Mouse (Mus musculus): ENCODE measurements at regions not wholly inside any gene's neighbourhood (a gene's known extent, or its start where the extent isn't known, plus 50 kb on each side); places are given as distances from the start of the nearest gene placed in this dataset.
A peak's percentile ranks its signal among the peaks of the same experiment; 100 is the strongest.

DNA sequence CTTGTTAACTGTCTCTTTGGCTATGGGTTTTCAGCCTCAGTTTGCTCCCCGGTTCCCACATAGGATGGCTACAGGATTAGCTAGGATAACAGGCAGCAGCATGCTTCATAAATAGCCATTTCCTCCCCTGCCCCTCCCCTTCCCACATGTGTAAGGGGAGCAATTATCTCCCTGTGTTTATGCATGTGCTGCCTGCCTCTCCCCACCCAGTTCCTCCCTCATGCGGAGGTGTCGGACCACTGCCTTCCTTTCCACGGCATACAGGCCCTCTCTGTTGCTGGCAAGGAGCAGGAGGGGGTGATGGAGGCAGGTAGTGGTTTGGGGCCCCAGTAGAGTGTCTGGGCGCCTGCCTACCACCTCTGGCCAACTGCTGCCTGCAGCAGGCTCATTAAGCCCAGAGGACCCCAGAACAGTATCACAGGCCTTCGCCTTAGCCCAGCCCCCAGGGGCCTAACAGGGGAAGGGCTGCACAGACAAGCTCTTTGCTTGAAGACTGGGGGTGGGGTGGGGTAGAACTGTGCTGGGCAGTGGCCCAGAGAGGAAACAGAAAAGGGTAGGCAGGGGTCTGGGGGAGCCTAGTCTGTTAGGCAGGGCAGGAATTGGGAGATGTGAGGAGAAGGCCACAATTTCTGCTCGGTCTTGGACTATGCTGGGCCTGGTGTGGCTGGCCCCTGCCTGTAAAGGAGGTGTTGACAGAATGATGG, 79.1 kb upstream of the Pja1 start:
- no peak for DNase-seq (ENCODE audit: inconsistent age in 2 of 2, low spot score in 1 of 2)

DNA sequence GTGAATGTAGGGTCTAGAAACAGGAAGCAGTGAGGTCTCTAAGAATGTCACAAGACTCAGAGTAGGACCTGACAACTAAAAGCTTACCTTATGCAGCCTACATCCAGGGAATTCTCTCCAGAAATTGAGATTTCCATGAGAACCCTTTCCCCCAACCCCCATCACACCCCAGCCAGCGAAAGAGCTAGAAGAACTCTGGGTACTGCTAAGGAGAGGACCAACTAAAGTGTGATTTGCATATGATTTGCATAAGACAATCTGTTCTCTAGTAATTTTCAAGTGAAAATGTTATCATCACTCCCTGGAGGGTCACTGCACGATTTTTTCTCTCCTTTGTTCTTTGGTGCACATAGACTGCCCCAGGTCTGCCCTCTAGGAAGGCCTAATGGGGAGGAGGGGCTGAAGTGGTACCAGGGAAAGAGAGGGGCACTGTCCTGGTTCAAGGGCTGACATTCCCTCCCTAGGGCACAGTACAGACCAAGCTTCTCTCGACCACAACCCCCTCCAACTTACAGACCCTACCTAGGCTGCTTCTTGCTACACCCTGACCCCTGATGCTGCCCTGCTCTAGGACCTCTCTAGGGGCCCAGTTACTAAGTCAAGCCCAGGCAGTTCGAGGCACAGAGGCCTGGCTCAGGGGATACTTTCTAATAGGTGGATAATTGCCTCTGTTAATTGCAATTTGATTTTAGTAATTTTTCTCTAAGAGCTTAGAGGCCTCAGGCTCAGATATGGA, 77.4 kb upstream of the Pja1 start:
- no peak for DNase-seq (ENCODE audit: inconsistent age in 2 of 2, low spot score in 1 of 2)

DNA sequence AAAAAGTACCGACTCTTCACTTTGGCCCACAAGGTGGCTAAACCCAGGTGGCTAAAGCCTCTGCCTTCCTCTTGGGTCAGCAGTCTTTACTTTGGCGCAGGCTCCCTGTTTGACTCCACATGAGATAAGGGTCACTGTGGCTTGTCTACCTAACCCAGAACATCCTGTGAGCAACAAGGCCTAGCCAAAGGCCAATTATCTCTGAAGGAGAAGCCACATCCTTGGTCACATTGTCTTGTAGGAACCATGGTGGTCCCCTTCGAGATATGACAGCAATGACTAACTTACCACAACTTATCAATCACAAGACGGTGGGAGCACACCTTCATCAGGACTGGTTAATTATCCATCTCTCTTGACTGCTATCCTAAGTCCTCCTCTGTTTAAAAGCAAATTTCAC, 73.3 kb upstream of the Pja1 start:
- no peak for DNase-seq (ENCODE audit: inconsistent age in 2 of 2, low spot score in 1 of 2)

DNA sequence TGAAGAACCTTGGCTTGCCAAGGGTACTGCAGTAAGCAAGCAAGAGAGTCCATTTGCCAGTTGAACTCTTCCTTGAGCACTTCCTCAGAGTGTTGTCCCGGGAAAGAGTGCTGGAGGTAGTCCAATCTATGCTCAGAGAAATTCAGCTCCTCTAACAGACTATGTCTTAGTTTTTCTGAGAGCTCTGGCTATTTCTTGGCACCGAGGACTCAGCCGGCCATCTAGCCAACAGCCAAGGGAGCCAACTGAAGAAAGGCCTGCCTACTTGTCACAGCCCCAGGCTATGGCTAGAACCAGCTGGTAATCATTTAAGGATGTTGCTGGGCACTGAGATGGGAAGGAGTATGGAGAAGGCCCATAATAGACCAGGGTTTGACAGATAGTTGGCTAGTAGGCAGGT, 70.8 kb upstream of the Pja1 start:
- DNase-seq (ENCODE audit: inconsistent age in 2 of 2, low spot score in 1 of 2): no peak

DNA sequence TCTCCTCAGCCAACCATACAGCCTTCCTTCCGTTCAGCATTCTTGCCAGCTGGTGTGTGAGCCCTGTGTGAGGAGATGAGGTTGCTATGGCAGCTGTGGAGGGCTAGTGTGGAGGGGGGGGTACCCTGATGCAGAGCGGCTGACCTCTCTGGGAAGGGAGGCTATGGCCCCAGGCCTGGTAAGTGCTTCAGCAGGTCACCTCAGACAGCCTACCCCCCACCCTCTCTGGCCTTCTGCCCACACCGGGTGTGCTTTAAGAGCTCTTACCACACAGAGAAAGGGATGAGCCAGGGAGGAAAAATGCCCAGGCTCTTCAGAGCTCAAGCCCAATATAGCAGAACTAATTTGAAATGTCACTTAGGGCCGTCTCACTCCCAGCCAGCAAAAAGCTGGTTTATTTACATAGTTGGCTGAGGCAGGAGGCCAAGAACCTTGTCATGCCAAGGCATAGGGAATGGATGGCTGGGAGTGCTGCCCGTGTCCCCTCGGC, 69.1 kb upstream of the Pja1 start:
- no peak for DNase-seq (ENCODE audit: inconsistent age in 2 of 2, low spot score in 1 of 2)

DNA sequence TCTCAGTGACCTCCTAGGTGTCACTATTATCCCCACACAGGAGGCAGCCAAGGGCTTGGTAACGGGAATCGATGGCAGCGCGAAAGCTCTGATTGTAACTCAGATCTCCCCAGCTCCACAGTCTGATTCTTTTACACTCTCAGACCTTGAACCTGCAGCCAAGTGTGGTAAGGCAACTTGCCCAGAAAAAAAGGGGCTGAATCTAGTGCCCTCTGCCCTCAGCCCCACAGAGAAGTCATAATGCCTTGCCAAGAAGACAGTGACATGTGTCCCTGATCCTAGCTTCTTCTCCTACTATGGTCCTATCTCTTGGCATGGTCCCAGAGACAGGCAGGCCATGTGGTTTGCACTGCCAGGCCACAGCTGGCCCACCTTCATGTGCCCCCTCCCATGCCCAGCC, 68.6 kb upstream of the Pja1 start:
- DNase-seq (ENCODE audit: inconsistent age in 2 of 2, low spot score in 1 of 2): no peak

DNA sequence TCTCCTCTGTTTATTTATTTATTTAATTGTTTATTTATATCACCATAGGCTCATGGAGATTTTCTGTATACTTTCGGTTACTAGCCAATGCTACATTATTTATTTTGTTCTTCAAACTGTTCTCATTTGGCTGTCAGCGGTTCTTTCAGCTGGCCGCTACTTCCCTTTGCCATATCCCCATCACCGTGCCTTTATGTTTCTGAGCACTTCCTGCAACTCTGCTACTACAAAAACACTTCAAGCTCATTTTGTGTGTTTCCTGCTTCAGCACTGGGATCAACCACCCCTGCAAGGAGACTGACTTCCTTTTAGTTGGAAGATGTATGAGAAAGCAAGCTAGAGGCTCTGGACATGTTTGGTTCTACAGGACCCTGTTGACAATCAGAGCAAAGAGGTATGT, 66.7 kb upstream of the Pja1 start:
- DNase-seq (ENCODE audit: inconsistent age in 2 of 2, low spot score in 1 of 2): no peak

DNA sequence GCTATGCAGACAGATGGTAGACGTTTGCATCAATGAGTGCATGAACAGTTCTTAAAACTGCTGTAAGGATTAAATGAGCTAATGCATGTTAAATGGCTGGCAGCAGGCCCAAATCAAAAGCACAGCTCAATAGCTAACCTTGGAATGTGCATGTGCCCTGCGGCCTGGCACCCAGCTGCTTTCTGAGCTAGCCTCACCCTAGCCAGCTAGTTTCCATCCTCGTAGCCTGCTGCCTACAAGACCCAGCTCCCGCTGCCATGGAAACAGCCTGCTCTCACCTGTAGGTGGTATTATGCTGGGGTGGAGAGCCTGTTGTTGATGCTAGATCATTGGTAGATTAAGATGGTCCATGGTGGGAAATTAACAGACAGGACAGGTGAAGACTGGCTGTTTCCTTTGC, 63.8 kb upstream of the Pja1 start:
- peak; percentile 20 to 40 for DNase-seq (ENCODE audit: inconsistent age in 2 of 2, low spot score in 1 of 2)

DNA sequence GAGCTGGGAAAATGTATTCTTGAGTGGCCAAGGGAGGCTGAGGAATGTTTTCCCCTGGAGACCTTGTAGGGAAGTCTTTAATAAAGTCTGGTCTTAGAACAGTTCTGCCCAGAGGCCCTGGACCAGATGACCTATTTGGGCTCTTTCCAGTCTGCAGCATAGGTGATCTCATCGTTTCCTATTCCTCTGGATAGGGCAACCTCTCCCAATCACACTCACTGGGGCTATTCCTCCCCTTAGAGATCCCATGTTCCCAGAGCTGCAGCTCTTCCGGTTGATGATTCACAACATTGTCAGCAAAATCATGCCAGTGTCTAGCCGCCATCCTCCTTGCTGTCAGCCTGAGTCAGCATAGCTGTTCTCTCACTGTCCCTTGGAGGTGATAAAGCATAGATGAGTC, 60.1 kb upstream of the Pja1 start:
- peak; percentile 65 to 68 for DNase-seq (ENCODE audit: inconsistent age in 2 of 2, low spot score in 1 of 2)

DNA sequence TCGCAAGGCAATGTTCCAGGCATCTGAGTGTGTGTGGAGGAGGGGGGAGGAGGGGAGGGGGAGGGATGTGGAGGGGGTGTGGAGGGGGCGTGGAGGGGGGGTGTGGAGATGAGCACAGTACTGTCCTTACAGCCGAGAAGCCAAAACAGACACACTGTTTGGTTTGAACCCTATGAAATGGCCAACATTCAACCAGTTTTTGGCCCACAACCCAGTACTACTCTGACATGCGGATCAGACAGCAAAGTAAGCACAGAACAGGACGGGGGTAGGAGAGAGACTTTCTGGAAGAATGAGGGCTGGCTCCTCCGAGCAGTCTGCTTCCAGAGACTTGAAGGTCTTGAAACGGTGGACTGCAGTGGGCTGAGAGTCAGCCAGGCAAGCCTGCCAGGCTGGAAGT, 59.4 kb upstream of the Pja1 start:
- peak in 1 of 2 experiments; percentile 24 for DNase-seq (ENCODE audit: inconsistent age in 2 of 2, low spot score in 1 of 2)

DNA sequence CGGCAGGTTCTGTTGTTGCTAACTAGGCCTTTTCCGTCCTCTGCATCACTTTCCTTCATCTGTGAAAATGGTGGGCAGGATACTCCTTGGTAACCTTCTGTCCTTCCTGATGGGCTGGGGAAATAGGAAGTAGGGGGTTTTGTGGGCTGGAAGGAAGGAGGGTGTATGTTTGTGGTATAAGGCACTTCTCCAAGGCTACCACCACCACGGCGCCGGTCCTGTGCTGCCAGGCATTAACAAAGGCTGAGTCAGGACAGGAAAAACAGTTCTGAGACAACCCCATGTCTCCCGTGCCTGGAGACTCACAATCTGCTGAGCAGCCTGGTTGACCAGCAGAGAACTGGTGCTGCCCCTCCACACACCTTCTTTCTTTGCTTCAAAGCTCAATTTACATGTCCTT, 52.2 kb upstream of the Pja1 start:
- no peak for DNase-seq (ENCODE audit: inconsistent age in 2 of 2, low spot score in 1 of 2)

DNA sequence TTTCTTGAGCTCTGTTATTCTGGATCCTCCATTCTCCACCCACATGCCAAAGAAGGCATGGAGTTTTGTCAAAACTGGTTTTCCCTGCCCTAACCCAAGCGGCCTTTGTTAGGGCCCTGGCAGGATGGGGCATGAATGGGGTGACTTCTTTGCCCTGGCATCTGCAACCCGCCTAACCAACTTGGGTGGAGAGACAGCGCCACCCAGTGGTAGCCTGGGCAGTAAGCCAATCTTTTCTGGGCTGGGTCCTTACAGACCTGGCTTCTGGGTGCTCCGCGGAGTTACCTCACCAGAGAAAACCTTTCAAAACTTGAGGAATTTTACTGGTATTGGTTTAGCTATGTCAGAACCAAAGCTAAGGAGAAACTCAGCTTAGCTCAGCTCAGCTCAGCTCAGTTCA, 51.8 kb upstream of the Pja1 start:
- DNase-seq (ENCODE audit: inconsistent age in 2 of 2, low spot score in 1 of 2): peak; percentile 78 to 87

DNA sequence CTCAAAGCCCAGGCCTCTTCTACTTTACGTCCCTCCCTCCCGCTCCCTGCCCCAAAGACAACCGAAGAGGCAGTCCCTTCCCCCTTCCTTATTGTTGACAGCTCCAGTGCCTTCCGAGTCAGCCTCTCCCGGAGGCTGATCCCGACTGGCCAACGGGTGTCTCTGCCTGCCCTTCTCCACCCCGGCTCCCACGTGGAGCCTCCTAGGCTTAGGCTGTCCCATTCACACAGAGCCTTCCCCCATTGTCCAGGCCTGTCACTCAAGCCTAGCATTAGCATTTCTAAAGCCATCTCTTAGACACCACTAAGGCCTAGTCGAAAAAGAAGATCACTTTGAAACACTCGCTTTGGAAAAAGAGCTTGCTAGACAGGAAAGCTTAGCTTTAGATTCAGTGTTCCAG, 51.2 kb upstream of the Pja1 start:
- no peak for DNase-seq (ENCODE audit: inconsistent age in 2 of 2, low spot score in 1 of 2)

DNA sequence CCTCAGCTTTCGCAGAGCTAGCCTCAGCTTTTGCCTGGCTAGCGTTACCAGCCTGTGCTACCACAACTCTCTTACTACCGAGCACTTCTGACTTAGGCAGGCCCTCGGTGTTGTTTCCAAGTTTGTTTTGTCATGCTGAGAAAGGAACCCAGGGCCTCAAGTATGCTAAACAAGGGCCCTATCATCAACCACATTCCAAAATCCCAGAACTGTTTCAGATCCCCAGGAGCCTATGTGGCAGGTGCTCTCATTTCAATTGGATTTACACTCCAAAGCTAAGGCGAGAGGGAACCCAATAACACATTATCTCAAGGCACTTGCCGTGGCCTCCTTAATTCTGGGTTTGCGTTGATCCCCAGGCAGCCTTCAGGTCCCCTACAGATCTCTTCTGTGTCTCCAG, 50.8 kb upstream of the Pja1 start:
- no peak for DNase-seq (ENCODE audit: inconsistent age in 2 of 2, low spot score in 1 of 2)

Measured in adrenal gland, adult (tissue).